Mouse (Mus musculus) activated CD4-positive, CD25-positive, alpha-beta regulatory T cell, adult 9 weeks (primary cell): ENCODE data around the gene Git2. TPM values are rescaled to one million over a fixed set of nuclear protein-coding genes. Genes with fewer than 3 reads are reported as not detected.

Experiments used
- polyA plus RNA-seq: library from polyadenylated mRNA; unstranded; fragments of 100-300 nt; shearing (Covaris generic); gene quantifications from one replicate; pipeline ENCODE4 v1.2.1, GENCODE M21; 2017

The Git2 gene
- 141 TPM for polyA plus RNA-seq

DNA sequence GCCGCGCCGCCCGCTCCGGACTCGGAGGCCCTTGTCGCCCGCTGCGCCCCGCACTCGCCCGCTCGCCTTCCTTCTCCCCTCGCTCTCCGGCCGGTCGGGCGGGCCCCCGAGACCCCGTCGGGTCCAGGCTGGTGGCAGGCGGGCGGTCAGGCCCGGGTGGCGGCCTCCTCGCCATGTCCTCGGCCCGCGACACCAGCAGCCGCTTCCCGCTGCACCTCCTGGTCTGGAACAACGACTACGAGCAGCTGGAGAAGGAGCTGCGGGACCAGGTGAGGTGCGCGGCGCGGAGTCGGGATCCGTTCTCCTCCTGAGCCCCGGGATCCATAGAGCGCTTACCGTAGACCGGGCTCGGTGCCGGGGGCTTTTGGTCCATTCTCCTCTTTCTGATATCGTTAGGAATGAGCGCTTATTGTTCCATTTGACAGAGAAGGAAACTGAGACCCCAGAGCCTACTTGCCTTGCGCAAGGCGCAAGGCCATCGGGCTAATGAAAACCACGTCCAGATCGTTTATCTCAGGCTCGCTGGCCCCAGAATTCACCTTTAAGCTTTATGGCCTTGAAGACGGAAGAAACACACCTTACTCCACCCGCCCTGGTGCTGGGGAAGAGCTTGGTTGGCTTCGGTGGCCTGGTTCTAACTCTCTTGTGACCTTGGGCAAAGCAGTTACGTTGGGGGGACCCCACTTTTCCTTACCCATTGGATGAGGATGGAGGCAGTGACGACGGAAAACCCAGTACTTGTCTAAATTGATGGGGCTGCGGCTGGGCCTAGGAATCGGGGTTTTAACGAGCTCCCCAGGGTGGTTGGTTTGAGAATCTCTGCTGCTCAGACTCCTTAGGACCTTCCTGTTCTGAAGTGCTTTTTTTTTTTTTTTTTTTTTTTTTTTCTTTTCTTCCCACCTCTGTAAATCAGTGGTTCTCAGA, at the start of gene Git2:
Gene Git2, minus strand, starts transcription at position 462 of the 924 bp plus-strand sequence.

DNA sequence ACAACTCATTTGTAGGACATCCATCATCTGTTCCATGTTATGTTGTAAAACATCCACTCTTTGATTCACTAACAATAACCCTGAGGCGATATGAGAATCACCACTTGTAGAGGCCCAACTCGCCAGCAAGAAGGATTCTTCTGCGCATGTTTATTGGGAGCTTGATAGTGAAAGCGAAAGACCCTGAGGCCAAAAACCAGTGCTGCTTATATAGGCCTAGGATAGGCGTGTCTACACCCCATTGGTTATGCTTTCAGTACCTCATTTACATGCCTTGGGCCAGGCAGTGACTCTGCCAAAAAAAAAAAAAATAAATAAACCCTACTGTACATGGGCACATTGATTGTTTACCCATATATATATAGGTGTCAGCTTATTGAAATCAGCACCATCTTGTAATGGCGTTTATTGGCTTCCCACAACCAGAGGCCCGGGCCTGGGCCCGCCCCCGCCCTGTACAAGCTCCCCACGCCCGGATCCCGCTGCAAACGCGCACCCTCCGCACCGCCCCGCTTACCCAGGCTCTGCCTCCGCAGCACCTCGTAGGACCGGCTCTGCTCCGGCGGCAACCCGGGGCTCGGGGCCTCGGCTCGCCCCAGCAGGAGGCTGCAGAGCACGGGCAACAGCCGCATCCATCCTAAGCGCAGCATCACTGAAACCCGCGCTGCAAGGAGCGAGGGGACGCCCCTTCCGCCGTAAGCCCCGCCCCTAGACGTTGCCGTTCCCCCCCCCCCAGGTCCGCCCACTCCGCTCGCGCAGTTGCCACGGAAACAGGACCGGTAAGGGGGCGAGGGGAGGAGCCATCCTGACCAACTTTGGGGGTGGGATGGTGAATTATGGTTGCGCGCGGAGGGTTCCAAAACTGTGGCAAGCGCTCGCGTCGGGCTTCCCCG, 47.7 kb upstream of the Git2 start, which contains the start of gene 1500011B03Rik:
Gene 1500011B03Rik, minus strand, starts transcription at position 673 of the 893 bp plus-strand sequence.

DNA sequence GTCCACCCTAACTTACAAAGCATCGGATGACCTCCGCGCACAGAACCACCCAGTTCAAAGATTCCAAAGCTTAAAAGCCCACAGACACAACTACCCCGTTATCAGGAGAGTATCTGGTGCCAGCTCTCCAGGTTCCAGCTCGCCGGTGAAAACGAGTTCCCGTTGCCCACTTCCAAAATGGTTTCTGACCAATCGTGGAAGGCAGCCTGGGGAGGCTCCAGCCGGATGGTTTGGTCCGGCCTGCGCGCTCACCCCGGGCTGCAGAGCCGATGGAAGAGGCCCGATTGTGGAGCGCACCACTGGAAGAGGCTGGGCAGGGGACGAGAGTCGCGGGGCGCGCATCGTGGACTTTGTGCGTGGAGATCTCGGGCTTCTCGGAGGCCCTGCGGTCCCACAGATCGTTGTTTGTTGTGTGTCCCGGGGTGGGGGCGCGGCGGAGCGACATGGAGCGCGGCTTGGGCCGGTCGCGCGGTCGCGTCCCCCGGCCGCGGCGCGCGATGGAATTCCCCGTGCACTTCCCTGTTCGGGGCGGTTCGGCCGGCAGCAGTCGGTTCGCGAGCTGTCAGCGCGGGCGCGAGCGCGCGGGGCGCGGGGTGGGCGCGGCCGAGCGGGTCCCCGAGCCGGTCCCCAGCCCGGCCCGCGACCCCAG, 790 bp downstream of the Git2 start, which contains the start of gene Ankrd13a:
Gene Ankrd13a, plus strand, starts transcription at position 275 of the 649 bp plus-strand sequence.

DNA sequence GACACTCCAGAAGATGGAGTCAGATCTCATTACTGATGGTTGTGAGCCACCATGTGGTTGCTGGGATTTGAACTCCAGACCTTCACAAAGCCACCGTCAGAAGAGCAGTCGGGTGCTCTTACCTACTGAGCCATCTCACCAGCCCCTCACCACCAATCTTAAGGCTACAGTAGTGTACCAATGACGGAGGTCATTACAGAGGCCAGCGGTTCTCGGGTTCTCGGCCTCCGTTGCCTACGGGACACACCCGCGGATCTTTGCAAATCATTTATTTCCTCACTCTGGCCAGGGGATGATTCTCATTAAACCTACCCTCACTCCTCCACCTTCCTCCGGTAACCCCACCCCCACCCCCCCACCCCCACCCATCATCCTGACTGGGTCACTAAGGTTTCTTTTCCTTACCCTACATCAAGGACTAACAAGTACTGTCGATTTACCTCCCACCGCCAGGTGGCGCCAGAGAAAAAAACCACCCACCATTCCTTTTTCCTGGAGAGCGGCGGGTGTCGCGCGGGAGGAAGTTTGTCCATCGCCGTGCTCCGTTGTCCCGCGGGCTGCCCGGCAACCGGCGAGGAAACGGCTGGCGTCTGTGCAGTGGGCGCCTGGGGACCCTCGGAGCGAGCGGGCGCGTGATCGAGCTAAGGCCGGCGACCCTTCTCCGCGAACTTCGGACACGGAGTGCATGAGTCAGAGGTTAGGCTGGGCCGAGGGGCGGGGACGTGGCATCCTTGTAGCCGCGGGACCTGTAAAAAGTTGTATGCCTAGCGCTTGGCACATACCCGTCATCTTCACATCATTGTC, 67.8 kb downstream of the Git2 start, which contains the start of gene Tchp:
Gene Tchp, plus strand, starts transcription at position 496 of the 804 bp plus-strand sequence.

DNA sequence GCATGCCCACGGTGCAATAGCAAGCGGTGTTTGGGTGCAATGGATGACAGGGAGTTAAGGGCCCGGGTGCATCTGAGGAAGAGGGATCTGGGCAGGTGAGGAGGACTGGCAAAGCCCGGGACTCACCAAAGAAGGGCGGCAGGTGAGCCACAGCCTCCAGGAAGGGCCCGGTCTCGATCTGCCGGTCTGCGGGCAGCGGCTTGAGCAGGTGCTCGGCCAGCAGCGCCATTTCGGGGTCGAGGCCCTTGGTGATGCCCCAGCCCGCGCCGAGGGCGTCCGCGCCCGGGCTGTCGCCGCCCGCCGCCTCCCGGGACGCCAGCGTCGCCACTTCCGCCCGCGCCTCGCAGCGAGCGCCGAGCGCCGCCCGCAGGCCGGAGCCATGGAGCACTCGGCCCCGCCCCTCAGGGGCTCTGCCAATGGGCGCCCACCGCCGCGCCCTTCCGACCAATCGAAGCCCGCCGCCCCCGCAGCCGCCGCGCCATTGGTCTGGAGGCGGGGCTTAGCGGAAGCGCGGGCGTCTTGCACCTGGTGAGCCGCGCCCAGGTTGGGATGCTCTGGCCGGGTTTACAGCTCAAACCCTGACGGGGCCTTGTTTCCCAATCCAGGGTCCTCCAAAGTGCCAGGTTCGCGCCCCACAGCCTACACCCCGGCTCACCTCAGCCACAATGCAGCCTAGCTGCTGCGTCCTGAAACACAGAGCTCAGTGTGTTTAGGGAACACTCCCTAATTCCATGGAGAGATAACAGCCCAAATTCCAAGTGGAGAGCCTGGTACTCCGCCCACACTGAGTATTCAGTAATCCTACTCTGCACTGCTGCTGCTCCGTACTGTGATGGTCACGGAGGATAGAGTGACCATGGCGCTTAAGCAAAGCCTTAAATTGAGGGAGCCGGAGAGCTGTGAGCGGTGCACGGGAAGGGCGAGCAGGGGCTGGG, 84.4 kb downstream of the Git2 start, which contains the start of gene Gltp:
Gene Gltp, minus strand, starts transcription at position 352 of the 935 bp plus-strand sequence.

Other genes with a start within 250 kb of the Git2 start
- 0.16 TPM for gene Fam222a, start 207.5 kb downstream of the Git2 start, polyA plus RNA-seq
- gene Trpv4, start 117.1 kb downstream of the Git2 start, polyA plus RNA-seq, result not detected
- 193 TPM for gene Gltp, start 84.5 kb downstream of the Git2 start, polyA plus RNA-seq
- gene Tchp, start 67.8 kb downstream of the Git2 start, polyA plus RNA-seq, result 27.6 TPM
- gene Ankrd13a, start 840 bp downstream of the Git2 start, polyA plus RNA-seq, result 13.2 TPM
- gene 1500011B03Rik, start 48.0 kb upstream of the Git2 start, polyA plus RNA-seq, result 72.1 TPM
- gene 4930519G04Rik, start 78.1 kb upstream of the Git2 start, polyA plus RNA-seq, result not detected
- not detected for gene Gm9936, start 83.2 kb upstream of the Git2 start, polyA plus RNA-seq
- 27.2 TPM for gene Oasl2, start 121.4 kb upstream of the Git2 start, polyA plus RNA-seq
- 11.9 TPM for gene Oasl1, start 147.7 kb upstream of the Git2 start, polyA plus RNA-seq
- gene 2210016L21Rik, start 166.6 kb upstream of the Git2 start, polyA plus RNA-seq, result 56.7 TPM
- not detected for gene Hnf1a, start 195.6 kb upstream of the Git2 start, polyA plus RNA-seq
- 3.1 TPM for gene Sppl3, start 235.6 kb upstream of the Git2 start, polyA plus RNA-seq